Mouse (Mus musculus) olfactory bulb, adult 2 months (tissue): ENCODE results near the gene Tmcc2. TPM values are rescaled to one million over a fixed set of nuclear protein-coding genes. Genes with fewer than 3 reads are reported as not detected.

Experiments
- H3K27ac ChIP-seq: fragments of 200-500 bp; 2 replicates; pipeline ENCODE4 v1.5.1; 2012; ENCODE audit warnings: low read depth, low read length; ENCODE audit not compliant: insufficient read depth
- H3K4me1 ChIP-seq: fragments of 200-500 bp; 2 replicates; pipeline ENCODE4 v1.6.1; 2012; ENCODE audit warnings: low read length; ENCODE audit not compliant: control insufficient read depth, insufficient read depth
- H3K4me3 ChIP-seq: fragments of 200-500 bp; 2 replicates; pipeline ENCODE4 v1.5.1; 2012; ENCODE audit warnings: mild to moderate bottlenecking, low read depth, low read length, moderate library complexity; ENCODE audit not compliant: insufficient read depth
- CTCF ChIP-seq: fragments of 200-500 bp; IDR thresholded peaks from 2 replicates; pipeline ENCODE4 v1.5.1; 2012; ENCODE audit warnings: low read depth, mild to moderate bottlenecking, low read length, moderate library complexity; ENCODE audit not compliant: insufficient read depth
- POLR2A ChIP-seq: fragments of 200-500 bp; IDR thresholded peaks from 2 replicates; pipeline ENCODE4 v1.6.1; 2012; ENCODE audit warnings: mild to moderate bottlenecking, low read depth, low read length, moderate library complexity; ENCODE audit not compliant: insufficient read depth
- WGBS: fragments of 180-500 bp; shearing (Covaris S2); methylation state at CpG from one replicate; pipeline ENCODE4 v1.1.7; 2018; 5-methylcytosine and 5-hydroxymethylcytosine counted together
- polyA plus RNA-seq: library from polyadenylated mRNA; stranded (reverse); fragments of >200 nt; gene quantifications from 2 replicates; pipeline ENCODE4 v1.2.4, GENCODE M21; 2012; ENCODE audit warnings: low replicate concordance; ENCODE audit not compliant: missing spikeins, insufficient read depth, insufficient read length

Tmcc2 gene
- polyA plus RNA-seq, 1 experiment = not detected

DNA sequence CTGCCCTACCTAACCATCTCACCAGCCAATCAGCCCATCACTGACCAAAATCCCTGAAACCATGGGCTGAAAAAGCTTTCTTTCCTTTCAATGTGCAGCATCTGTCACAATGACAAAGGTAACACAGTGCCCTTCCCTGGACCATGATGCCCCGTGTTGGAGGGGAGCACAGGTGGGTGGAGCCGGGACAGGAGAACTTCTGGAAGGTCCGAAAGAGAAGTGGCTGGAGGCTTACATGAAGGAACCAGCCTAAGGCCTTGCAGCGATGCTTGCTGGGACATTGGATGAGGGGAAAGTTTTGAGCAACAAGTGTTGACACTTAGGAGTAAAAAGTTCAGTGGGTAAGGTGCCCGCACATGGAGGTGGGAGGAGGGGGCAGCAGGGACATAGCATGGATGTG, 42.7 kb downstream of the Tmcc2 start:
- TF ChIP-seq POLR2A (no peak), CTCF (no peak)
- no peak overlapping the region for H3K27ac ChIP-seq
- H3K4me1 ChIP-seq = peaks cover 8% of the 10 kb centered on the region
- no peak overlapping the region for H3K4me3 ChIP-seq
- 87% methylated on average over 5 of the region's 5 CpGs for WGBS

GRCm38 (mm10) chr1:132346951-132347350, 44.1 kb downstream of the Tmcc2 start:
- no peak overlapping the region for H3K4me3 ChIP-seq
- peaks cover 8% of the 10 kb centered on the region for H3K4me1 ChIP-seq
- TF ChIP-seq CTCF (no peak), POLR2A (no peak)
- no peak overlapping the region for H3K27ac ChIP-seq

DNA sequence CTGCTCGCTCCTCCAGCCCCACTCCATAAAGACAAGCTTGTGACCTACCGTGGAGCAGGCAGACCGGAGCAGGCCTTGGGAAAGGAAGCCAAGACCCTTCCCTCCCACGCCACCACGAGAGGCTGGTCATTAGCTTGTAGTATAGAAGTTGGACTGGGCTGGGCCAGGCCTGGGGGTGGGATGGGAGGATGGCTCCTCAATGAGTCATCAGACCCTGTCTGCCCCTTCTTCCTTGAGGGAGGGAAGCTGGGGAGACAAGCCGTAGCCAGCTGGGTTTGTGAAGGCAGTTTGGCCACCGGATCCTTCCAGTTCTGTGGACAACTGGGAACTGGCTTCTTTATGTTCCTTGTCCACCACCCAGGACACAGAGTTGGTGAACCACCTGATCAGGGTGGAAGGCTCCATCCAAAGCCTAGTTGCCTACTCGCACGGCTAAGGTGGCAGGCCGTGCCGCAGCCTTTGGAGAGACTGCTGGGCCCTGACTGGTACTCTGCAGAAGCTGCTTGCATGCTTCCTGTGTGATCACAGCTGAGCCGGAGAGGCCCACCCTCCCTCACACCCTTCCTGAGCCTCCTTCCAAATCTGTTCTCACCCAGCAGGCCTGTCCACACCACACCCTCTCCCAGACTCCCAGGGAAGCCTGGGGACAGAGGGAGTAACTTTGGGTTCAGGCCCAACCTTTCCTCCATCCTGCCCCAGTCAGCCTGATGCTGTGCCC, 44.8 kb downstream of the Tmcc2 start:
- H3K4me1 ChIP-seq = peaks cover 8% of the 10 kb centered on the region
- H3K4me3 ChIP-seq = no peak overlapping the region
- TF ChIP-seq CTCF (no peak), POLR2A (no peak)
- no peak overlapping the region for H3K27ac ChIP-seq
- 83% methylated on average over 12 of the region's 12 CpGs for WGBS

GRCm38 (mm10) chr1:132345514-132345913, 45.6 kb downstream of the Tmcc2 start:
- 84% methylated on average over 4 of the region's 4 CpGs for WGBS
- TF ChIP-seq POLR2A (no peak), CTCF (no peak)
- H3K4me3 ChIP-seq = no peak overlapping the region
- peaks cover 8% of the 10 kb centered on the region for H3K4me1 ChIP-seq
- H3K27ac ChIP-seq = no peak overlapping the region

DNA sequence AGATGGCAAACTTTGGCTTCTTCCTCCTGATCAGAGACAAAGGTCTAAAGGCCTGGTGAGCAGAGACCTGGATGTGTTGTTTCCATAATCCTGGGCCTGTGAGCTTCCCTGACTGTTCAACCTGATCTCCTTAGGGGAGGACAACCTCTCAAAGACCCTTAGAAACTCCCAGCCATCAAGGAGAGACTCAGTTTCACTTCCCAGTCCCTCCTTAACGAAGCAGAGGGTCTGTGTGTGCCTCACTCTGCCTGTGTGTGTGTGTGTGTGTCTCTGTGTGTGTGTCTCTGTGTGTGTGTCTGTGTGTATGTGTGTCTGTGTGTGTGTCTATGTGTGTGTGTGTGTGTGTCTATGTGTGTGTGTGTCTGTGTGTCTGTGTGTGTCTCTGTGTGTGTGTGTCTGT, 47.4 kb downstream of the Tmcc2 start:
- no peak for TF ChIP-seq POLR2A
- no peak for TF ChIP-seq CTCF
- Histone ChIP-seq H3K27ac (no peak overlapping the region), H3K4me1 (peaks cover 8% of the 10 kb centered on the region), H3K4me3 (no peak overlapping the region)
- 96% methylated on average over 1 of the region's 1 CpGs for WGBS

DNA sequence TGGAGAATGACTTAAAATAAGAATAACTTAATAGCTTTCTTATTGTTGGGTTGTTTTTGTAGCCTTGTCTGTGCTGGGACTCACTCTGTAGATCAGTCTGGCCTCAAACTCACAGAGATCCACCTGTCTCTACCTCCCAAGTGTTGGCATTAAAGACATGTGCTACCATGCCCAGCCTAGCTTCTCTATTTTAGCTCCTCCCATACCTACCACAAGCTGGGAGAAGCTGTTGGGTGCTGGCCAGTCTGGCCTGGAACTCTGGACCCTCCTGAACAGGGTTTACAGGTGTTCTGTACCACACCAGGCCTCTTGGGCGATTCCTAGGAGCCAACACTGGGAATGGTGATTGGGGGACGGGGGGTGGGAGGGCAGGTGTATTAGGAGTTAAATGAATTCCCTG, 47.9 kb downstream of the Tmcc2 start:
- no peak overlapping the region for H3K4me3 ChIP-seq
- WGBS = 93% methylated on average over 2 of the region's 2 CpGs
- H3K27ac ChIP-seq = no peak overlapping the region
- H3K4me1 ChIP-seq = peaks cover 11% of the 10 kb centered on the region
- TF ChIP-seq CTCF (no peak), POLR2A (no peak)

DNA sequence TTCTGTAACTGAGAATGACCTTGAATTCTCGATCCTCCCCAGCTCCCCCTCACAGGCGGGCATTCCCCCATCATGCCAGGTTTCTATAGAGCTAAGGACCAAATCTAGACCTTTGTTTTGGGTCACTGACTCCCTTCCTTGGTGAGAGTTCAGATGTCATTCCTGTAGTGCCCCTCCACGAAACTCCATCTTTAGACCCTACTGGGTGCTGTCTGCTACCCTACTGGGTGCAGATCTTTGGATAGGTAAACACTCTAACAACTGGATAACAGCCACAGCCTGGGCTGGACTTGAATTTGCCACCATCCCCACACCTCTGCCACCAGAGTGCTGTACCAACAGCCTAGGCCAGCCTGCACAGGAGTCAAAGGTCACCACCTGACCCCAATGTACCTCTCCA, 48.6 kb downstream of the Tmcc2 start:
- no peak for TF ChIP-seq CTCF
- no peak for TF ChIP-seq POLR2A
- H3K27ac ChIP-seq = no peak overlapping the region
- WGBS = 82% methylated on average over 3 of the region's 3 CpGs
- H3K4me1 ChIP-seq = peaks cover 11% of the 10 kb centered on the region
- no peak overlapping the region for H3K4me3 ChIP-seq

- 73% methylated on average over 5 of the region's 5 CpGs for WGBS
- Histone ChIP-seq H3K4me3 (no peak overlapping the region), H3K4me1 (peaks cover 11% of the 10 kb centered on the region), H3K27ac (no peak overlapping the region)
- TF ChIP-seq POLR2A (no peak), CTCF (no peak)
Observed at GRCm38 (mm10) chr1:132341731-132342501, 49.2 kb downstream of the Tmcc2 start.

DNA sequence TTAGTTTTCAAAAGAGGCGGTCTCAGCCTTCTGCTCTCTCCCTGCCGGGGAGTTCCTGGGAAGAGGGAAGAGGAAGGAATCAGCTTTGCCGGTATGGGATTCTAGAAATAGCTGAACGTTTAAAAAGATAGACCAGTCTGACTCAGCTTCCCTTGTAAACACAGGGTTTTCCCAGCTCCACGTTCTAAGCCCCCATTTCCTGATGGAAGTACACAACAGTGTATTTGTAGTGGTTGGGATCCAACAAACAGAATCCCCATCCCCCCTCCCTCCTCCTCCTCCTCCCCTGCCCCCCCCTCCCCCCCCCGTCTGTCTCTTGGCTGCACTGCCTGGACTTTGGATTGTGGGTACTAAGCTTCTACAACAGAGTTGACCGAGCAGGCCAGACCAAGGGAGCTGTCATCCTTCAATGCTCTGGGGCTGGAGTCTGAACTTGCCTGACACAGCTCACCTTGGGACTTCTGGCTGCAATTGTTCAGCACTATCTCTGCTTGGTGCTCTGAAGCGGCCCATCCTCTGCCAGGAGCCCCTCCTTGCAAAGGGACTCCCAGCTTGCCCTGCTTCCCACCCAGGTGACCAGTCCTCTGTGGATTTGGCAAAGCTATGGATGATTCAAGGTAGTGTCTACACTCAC, 52.9 kb downstream of the Tmcc2 start:
- H3K4me1 ChIP-seq = peaks cover 9% of the 10 kb centered on the region; the same call in 1 of the 2 replicates
- TF ChIP-seq POLR2A = no peak
- TF ChIP-seq CTCF = no peak
- WGBS = 40% methylated on average over 8 of the region's 8 CpGs
- H3K4me3 ChIP-seq = no peak overlapping the region
- no peak overlapping the region for H3K27ac ChIP-seq
